ENCODE assay signal across 8 mouse cellular contexts in the genomic region with DNA sequence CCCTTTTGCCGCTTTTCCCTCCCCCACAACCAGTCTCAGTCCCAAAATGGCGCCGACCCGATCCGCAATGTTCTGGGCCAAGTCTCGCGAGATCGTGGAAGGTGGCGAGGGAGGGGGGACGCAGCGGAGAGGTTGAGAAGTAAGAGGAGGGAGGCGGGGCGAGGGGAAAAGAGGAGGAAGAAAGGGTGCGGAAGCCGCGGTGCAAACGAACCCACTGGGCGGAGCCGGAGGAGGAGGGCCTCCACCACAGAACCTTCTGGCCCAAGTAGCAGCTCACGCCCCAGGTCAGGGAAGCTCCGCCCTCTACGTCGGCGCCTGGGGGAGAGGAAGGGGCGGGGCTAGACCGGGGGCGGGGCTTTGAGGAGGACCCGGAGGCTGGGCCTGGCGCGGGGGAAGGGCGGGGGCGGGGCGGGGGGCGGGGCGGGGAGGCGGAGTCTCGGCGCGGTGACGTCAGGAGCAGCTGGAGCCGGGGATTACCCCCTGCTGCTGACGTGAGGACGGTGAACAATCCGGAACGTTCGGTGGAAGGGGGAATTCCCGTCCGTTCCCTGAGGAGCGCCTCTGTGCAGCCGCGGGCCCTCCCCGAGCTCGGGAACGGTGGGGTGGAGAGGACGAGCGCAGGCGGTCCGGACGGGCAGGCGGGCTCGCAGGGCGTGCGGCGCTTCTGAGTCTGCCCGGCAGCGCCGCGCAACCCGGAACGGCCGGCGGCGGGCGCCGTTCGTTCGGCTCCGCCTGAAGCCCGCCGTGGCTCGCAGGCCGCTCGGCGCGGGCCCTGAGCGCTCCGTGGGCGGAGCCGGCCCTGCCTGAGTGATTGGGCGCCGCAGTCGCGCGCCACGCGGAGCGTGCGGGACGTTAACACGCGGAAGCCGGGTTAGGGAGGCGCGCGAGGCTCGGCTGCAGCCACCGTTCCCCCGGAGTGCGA. TPM values are rescaled to one million over a fixed set of nuclear protein-coding genes. Genes with fewer than 3 reads are reported as not detected.
DNase-seq lines count a peak whose midpoint lies in the region; ATAC-seq lines count a peak whose summit lies in the region.

TSS of gene Gpbp1 (minus strand) at position 310 of the 922 bp plus-strand sequence.

- DNase-seq in NIH3T3 (ENCODE audit: low read depth) = peak; percentile 99
- DNase-seq in cerebellum, postnatal 10 days = peak; percentile 100
- peak; percentile 100 for DNase-seq in frontal cortex, postnatal 10 days (ENCODE audit: low spot score in 2 of 2)
- DNase-seq in layer of hippocampus, postnatal 14 days (ENCODE audit: low spot score in 2 of 2) = peak; percentile 99 to 100
- DNase-seq in lung, postnatal 14 days = peak; percentile 100
- DNase-seq in retina, adult 2 months (ENCODE audit: low read depth, low spot score) = peak; percentile 100
- peak; percentile 100 for DNase-seq in thymus, postnatal 36 days

- peak within 1 kb of the TSS; percentile 94 for H3K4me3 ChIP-seq in hindbrain, embryonic 12.5 days

- H3K4me2 ChIP-seq in hindbrain, embryonic 12.5 days (replicated peaks) = peak within 1 kb of the TSS; percentile 86

- H3K9me3 ChIP-seq in hindbrain, embryonic 12.5 days (replicated peaks) = no peaks in the 10 kb centered on the region

- H3K27me3 ChIP-seq in hindbrain, embryonic 12.5 days = peaks cover 23% of the 10 kb centered on the region

- H3K27ac ChIP-seq in hindbrain, embryonic 12.5 days = peak within 1 kb of the TSS; percentile 99

- H3K36me3 ChIP-seq in hindbrain, embryonic 12.5 days = no peaks in the 10 kb centered on the region

- H3K4me1 ChIP-seq in hindbrain, embryonic 12.5 days = peaks cover 18% of the 10 kb centered on the region

- ATAC-seq in hindbrain, embryonic 12.5 days (ENCODE audit: low FRiP score) = peak; percentile 97

- under 1% methylated on average over 91 of the region's 109 CpGs for WGBS in hindbrain, embryonic 12.5 days

- H3K9ac ChIP-seq in hindbrain, embryonic 12.5 days = peak within 1 kb of the TSS; percentile 87

RNA-seq across cellular contexts. Expression of gene Gpbp1, which starts in this region (rescaled TPM):
- polyA plus RNA-seq in hindbrain, embryonic 12.5 days (2016; fragmentation: Nextera tagmentation; extraction: Ambion mirVana) = 122 and 128 TPM in 2 replicates
- total RNA-seq in layer of hippocampus, postnatal 14 days (2021) = 10 to 100 TPM; 82.5 to 83.5 TPM

Comparison
In these comparisons a context has a peak if more than half of its experiments do, and no peak if none do; other contexts are left out.
1. Peak in every context shown above with its lines: DNase-seq, ATAC-seq, H3K4me3 ChIP-seq and H3K27ac ChIP-seq.